Mouse (Mus musculus) forebrain, postnatal 0 days (tissue): ENCODE results near the gene Sec23ip. TPM values are rescaled to one million over a fixed set of nuclear protein-coding genes. Genes with fewer than 3 reads are reported as not detected.
"Not testable (repeated sequence)": the region's sequence is repeated elsewhere in the genome, so short reads cannot be mapped to it uniquely, and the experiment has no call there.

Experiments
- ATAC-seq: fragments of 200-750 bp; cut with Nextera tagmentation; 2 replicates; pipeline ENCODE4 v1.8.0; 2017; ENCODE audit warnings: mild to moderate bottlenecking, moderate library complexity
- DNase-seq: peaks from one replicate; pipeline ENCODE4 v3.0.0-alpha.2; 2015
- H3K27ac ChIP-seq: fragments of 300-500 bp; sonication (generic); 2 replicates; pipeline ENCODE4 v1.5.1; 2014; ENCODE audit warnings: low read depth, mild to moderate bottlenecking, antibody characterized with exemption, low read length, moderate library complexity, mixed read lengths
- H3K27me3 ChIP-seq: fragments of 300-500 bp; sonication (generic); 2 replicates; pipeline ENCODE4 v1.6.1; 2014; ENCODE audit warnings: mild to moderate bottlenecking, low read length, mixed read lengths; ENCODE audit not compliant: insufficient read depth
- H3K36me3 ChIP-seq: fragments of 300-500 bp; sonication (generic); 2 replicates; pipeline ENCODE4 v1.6.1; 2014; ENCODE audit warnings: mild to moderate bottlenecking, moderate library complexity; ENCODE audit not compliant: insufficient read depth
- H3K4me1 ChIP-seq: fragments of 300-500 bp; sonication (generic); 2 replicates; pipeline ENCODE4 v1.6.1; 2014; ENCODE audit warnings: antibody characterized with exemption; ENCODE audit not compliant: insufficient read depth
- H3K4me2 ChIP-seq: fragments of 300-500 bp; sonication (generic); 2 replicates; pipeline ENCODE4 v1.6.1; 2014; ENCODE audit warnings: low read depth, mild to moderate bottlenecking, moderate library complexity
- H3K4me3 ChIP-seq: fragments of 300-500 bp; sonication (generic); 2 replicates; pipeline ENCODE4 v1.5.1; 2014; ENCODE audit warnings: low read depth, low read length, mixed read lengths
- H3K9ac ChIP-seq: fragments of 300-500 bp; sonication (generic); 2 replicates; pipeline ENCODE4 v1.6.1; 2014; ENCODE audit warnings: mild to moderate bottlenecking
- H3K9me3 ChIP-seq: fragments of 300-500 bp; sonication (generic); 2 replicates; pipeline ENCODE4 v1.6.1; 2016; ENCODE audit warnings: low read length
- CTCF ChIP-seq: sonication (generic); IDR thresholded peaks from 2 replicates; pipeline ENCODE4 v1.5.1; 2016; ENCODE audit warnings: antibody characterized with exemption, control low read depth, low read depth
- WGBS: fragments of 180-500 bp; shearing (Covaris S2); extraction: QIAGEN DNeasy Blood & Tissue Kit; methylation state at CpG from one replicate; pipeline ENCODE4 v1.1.7; 2014; 5-methylcytosine and 5-hydroxymethylcytosine counted together
- polyA plus RNA-seq: library from polyadenylated mRNA; unstranded; fragments of >200 nt; fragmentation: Nextera tagmentation; extraction: Ambion mirVana; gene quantifications from 2 replicates; pipeline ENCODE4 v1.2.1, GENCODE M21; 2015
- total RNA-seq: library from RNA; depleted of rRNA; stranded (reverse); fragments of >200 nt; gene quantifications from 2 replicates; pipeline ENCODE4 v1.2.3, GENCODE M21; 2014; rRNA removed

The Sec23ip gene
- 18.3 and 22.0 TPM in 2 replicates for total RNA-seq
- 16.6 and 23.8 TPM in 2 replicates for polyA plus RNA-seq

GRCm38 (mm10) chr7:128744684-128745485, at the start of gene Sec23ip:
Gene Sec23ip, plus strand, starts transcription at chr7:128744943.
- Histone ChIP-seq H3K9ac (peak within 1 kb of the TSS; percentile 95), H3K36me3 (no peaks in the 10 kb centered on the region), H3K4me2 (peak within 1 kb of the TSS; percentile 88), H3K9me3 (no peaks in the 10 kb centered on the region), H3K4me3 (peak within 1 kb of the TSS; percentile 97), H3K27ac (peak within 1 kb of the TSS; percentile 84), H3K4me1 (peaks cover 10% of the 10 kb centered on the region), H3K27me3 (no peaks in the 10 kb centered on the region)
- DNase-seq (peak; percentile 98), ATAC-seq (peak; percentile 90)
- TF ChIP-seq CTCF, result no peak
- under 1% methylated on average over 55 of the region's 55 CpGs for WGBS

DNA sequence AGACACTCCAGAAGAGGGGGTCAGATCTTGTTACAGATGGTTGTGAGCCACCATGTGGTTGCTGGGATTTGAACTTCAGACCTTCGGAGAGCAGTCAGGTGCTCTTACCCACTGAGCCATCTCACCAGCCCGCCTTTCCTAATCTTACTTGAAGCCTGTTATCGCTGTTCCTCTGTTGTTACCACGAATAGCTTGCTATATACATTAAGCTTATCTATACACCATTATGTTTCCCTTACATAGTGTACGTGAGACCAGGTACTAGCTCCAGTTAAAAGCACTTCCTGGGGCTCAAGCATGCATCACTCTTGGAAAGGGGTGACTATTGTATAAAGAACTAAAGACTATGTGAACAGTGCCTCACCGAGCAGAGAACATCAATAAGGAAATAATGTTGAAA, 44.8 kb upstream of the Sec23ip start:
- H3K4me1 ChIP-seq, H3K4me2 ChIP-seq, DNase-seq, H3K4me3 ChIP-seq, H3K9ac ChIP-seq, ATAC-seq, H3K27ac ChIP-seq, H3K27me3 ChIP-seq, H3K9me3 ChIP-seq: not testable (repeated sequence)
- WGBS, result 89% methylated on average over 6 of the region's 6 CpGs
- peaks cover 70% of the 10 kb centered on the region for H3K36me3 ChIP-seq

GRCm38 (mm10) chr7:128705735-128706134, 39.0 kb upstream of the Sec23ip start:
- H3K36me3 ChIP-seq, result peaks cover 78% of the 10 kb centered on the region
- no peaks in the 10 kb centered on the region for H3K9me3 ChIP-seq
- DNase-seq, result peak; percentile 90
- ATAC-seq, result peak; percentile 91
- H3K4me1 ChIP-seq, result no peaks in the 10 kb centered on the region
- no peak overlapping the region for H3K4me3 ChIP-seq
- no peak overlapping the region for H3K9ac ChIP-seq
- no peak overlapping the region for H3K27ac ChIP-seq
- WGBS, result 29% methylated on average over 4 of the region's 4 CpGs
- no peak overlapping the region for H3K4me2 ChIP-seq
- H3K27me3 ChIP-seq, result no peaks in the 10 kb centered on the region
- peak; percentile 99 for TF ChIP-seq CTCF

DNA sequence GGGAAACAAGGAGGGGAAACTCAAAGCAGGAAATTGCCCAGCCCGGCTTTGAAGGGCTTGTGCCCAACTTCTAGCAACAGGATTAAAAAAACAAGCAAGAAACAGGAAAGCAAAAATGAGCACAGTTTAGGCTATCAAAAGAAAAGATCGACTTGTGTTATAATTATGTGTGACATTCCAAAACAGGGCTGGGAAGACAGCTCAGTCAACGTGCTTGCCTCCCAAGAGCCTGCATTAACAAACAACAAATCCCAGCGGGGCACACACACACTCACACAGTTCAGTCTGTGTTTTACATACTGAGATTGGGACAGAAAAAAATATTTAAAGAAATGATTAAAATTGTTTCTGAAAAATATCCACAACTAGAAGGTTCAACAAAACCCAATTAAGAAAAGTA, 26.8 kb upstream of the Sec23ip start:
- H3K9ac ChIP-seq, result no peak overlapping the region
- no peak overlapping the region for H3K4me2 ChIP-seq
- TF ChIP-seq CTCF, result no peak
- peaks cover 74% of the 10 kb centered on the region for H3K36me3 ChIP-seq
- no peak for DNase-seq
- H3K27ac ChIP-seq, result 0 out of 2 replicates have a peak overlapping the region, but pooled peaks have one; percentile 16
- whole genome bisulfite sequencing, result 73% methylated on average over 4 of the region's 4 CpGs
- no peaks in the 10 kb centered on the region for H3K27me3 ChIP-seq
- no peak overlapping the region for H3K4me3 ChIP-seq
- H3K4me1 ChIP-seq, result no peaks in the 10 kb centered on the region
- no peaks in the 10 kb centered on the region for H3K9me3 ChIP-seq
- no peak for ATAC-seq

- DNase-seq, result peak; percentile 91
- Histone ChIP-seq H3K36me3 (peaks cover 22% of the 10 kb centered on the region), H3K4me3 (no peak overlapping the region), H3K9ac (no peak overlapping the region), H3K4me1 (peaks cover 11% of the 10 kb centered on the region), H3K27me3 (no peaks in the 10 kb centered on the region), H3K9me3 (no peaks in the 10 kb centered on the region), H3K4me2 (no peak overlapping the region), H3K27ac (peak overlapping the region; percentile 54)
- 12% methylated on average over 4 of the region's 4 CpGs for WGBS
- TF ChIP-seq CTCF, result peak; percentile 87
- ATAC-seq, result peak; percentile 97
Observed at GRCm38 (mm10) chr7:128724761-128725160, 20.0 kb upstream of the Sec23ip start.

GRCm38 (mm10) chr7:128725189-128725588, 19.6 kb upstream of the Sec23ip start:
- Histone ChIP-seq H3K9ac (no peak overlapping the region), H3K27me3 (no peaks in the 10 kb centered on the region), H3K27ac (peak overlapping the region; percentile 54), H3K36me3 (peaks cover 19% of the 10 kb centered on the region), H3K4me1 (peaks cover 11% of the 10 kb centered on the region), H3K9me3 (no peaks in the 10 kb centered on the region), H3K4me2 (no peak overlapping the region), H3K4me3 (no peak overlapping the region)
- ATAC-seq (no peak), DNase-seq (no peak)
- TF ChIP-seq CTCF, result no peak
- 71% methylated on average over 9 of the region's 9 CpGs for WGBS

GRCm38 (mm10) chr7:128726999-128727398, 17.7 kb upstream of the Sec23ip start:
- 44% methylated on average over 10 of the region's 10 CpGs for WGBS
- Histone ChIP-seq H3K27ac (peak overlapping the region; percentile 50; the same call in 1 of the 2 replicates), H3K36me3 (peaks cover 7% of the 10 kb centered on the region), H3K4me1 (peaks cover 19% of the 10 kb centered on the region), H3K9ac (no peak overlapping the region), H3K4me2 (no peak overlapping the region), H3K9me3 (no peaks in the 10 kb centered on the region), H3K4me3 (no peak overlapping the region), H3K27me3 (no peaks in the 10 kb centered on the region)
- ATAC-seq, result no peak
- TF ChIP-seq CTCF, result 0 out of 2 replicates have a peak, but pooled peaks have one; percentile 8
- peak; percentile 27 for DNase-seq
